10 mouse cellular contexts compared by ENCODE assay signal in the genomic region with DNA sequence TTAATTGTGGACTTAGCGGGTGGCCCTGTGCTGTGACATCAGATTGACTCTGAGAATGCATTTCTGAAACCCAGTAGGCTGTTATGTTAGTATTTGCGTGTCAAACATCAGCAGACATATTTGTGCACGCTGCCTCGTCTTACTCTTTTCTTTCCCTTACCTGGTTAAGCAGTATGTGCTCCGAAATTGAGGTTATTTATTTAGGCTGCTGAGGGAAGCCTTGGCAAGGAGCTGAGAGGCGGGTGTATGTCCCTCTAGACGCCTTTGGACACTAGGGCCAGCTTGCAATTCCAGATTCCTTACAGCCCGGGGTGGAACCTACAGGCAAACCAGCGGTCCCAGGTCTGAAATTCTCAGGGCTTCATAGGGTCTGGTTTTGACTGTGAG. TPM values are rescaled to one million over a fixed set of nuclear protein-coding genes. Genes with fewer than 3 reads are reported as not detected.
A peak's percentile ranks its signal among the peaks of the same experiment; 100 is the strongest.
DNase-seq lines count a peak whose midpoint lies in the region; ATAC-seq lines count a peak whose summit lies in the region.
"Had no signal": no experiment of that assay in that cellular context is flagged by ENCODE, and none has a peak within 500 bp of the region (broad histone marks: within the 10 kb centered on the region; RNA-seq: fewer than 3 reads in every experiment).

No protein-coding gene starts in this region.

- H3K4me3 ChIP-seq in embryonic facial prominence, embryonic 11.5 days (ENCODE audit: low read depth, low read length): peak overlapping the region; percentile 79
- peak overlapping the region; percentile 52 for H3K4me3 ChIP-seq in hindbrain, embryonic 16.5 days (ENCODE audit: low read length)
- peak overlapping the region; percentile 62 for H3K4me3 ChIP-seq in midbrain, embryonic 16.5 days (ENCODE audit: low read depth, low read length)

- H3K4me2 ChIP-seq in embryonic facial prominence, embryonic 11.5 days (ENCODE audit: low read depth, low read length): peak overlapping the region; percentile 90
- peak overlapping the region; percentile 63 for H3K4me2 ChIP-seq in hindbrain, embryonic 16.5 days (ENCODE audit: low read length)
- peak overlapping the region; percentile 65 for H3K4me2 ChIP-seq in midbrain, embryonic 16.5 days (ENCODE audit: low read length)

- H3K9me3 ChIP-seq in embryonic facial prominence, embryonic 11.5 days (replicated peaks; ENCODE audit: control insufficient read depth, low read length): no peaks in the 10 kb centered on the region
- no peaks in the 10 kb centered on the region for H3K9me3 ChIP-seq in hindbrain, embryonic 16.5 days (ENCODE audit: control insufficient read depth, low read length)
- H3K9me3 ChIP-seq in midbrain, embryonic 16.5 days (replicated peaks; ENCODE audit: control insufficient read depth, low read length, poor library complexity, severe bottlenecking): no peaks in the 10 kb centered on the region

- H3K4me1 ChIP-seq in embryonic facial prominence, embryonic 11.5 days (ENCODE audit: control insufficient read depth, insufficient read depth, low read length): peaks cover 13% of the 10 kb centered on the region
- peaks cover 30% of the 10 kb centered on the region for H3K4me1 ChIP-seq in hindbrain, embryonic 16.5 days (ENCODE audit: control insufficient read depth, insufficient read depth, low read depth, low read length)
- H3K4me1 ChIP-seq in midbrain, embryonic 16.5 days (ENCODE audit: control insufficient read depth, insufficient read depth, low read length): peaks cover 23% of the 10 kb centered on the region

- H3K27me3 ChIP-seq in embryonic facial prominence, embryonic 11.5 days (ENCODE audit: control insufficient read depth, insufficient read depth, low read length): no peaks in the 10 kb centered on the region
- H3K27me3 ChIP-seq in hindbrain, embryonic 16.5 days (replicated peaks; ENCODE audit: control insufficient read depth, insufficient read depth, low read length): peaks cover 29% of the 10 kb centered on the region
- H3K27me3 ChIP-seq in midbrain, embryonic 16.5 days (ENCODE audit: control insufficient read depth, insufficient read depth, low read depth, low read length): no peaks in the 10 kb centered on the region

- intact Hi-C loops in heart, postnatal 25 days (cut with DNase I): loop anchor here (10.0 kb wide), 1 partner anchor 410 kb away; no protein-coding TSS in a partner anchor

- ATAC-seq in embryonic facial prominence, embryonic 11.5 days (replicated peaks; ENCODE audit: insufficient number of reproducible peaks, low FRiP score, low TSS enrichment, low read depth): no peak
- ATAC-seq in hindbrain, embryonic 16.5 days: no peak
- ATAC-seq in midbrain, embryonic 16.5 days: no peak

- peak overlapping the region; percentile 28; the same call in 1 of the 2 replicates for H3K27ac ChIP-seq in embryonic facial prominence, embryonic 11.5 days (replicated peaks; ENCODE audit: low read depth, low read length)
- no peak overlapping the region; the same call in 1 of the 2 replicates for H3K27ac ChIP-seq in hindbrain, embryonic 16.5 days (ENCODE audit: low read depth, low read length)
- peak overlapping the region; percentile 98 for H3K27ac ChIP-seq in midbrain, embryonic 16.5 days (ENCODE audit: low read length)

- peak overlapping the region; percentile 99 for H3K9ac ChIP-seq in embryonic facial prominence, embryonic 11.5 days (replicated peaks; ENCODE audit: low read length)
- H3K9ac ChIP-seq in hindbrain, embryonic 16.5 days (ENCODE audit: low read depth, low read length): peak overlapping the region; percentile 13
- peak overlapping the region; percentile 93 for H3K9ac ChIP-seq in midbrain, embryonic 16.5 days (ENCODE audit: low read depth, low read length)

- 4% methylated on average over 9 of the region's 9 CpGs for WGBS in embryonic facial prominence, embryonic 11.5 days
- WGBS in hindbrain, embryonic 16.5 days: 15% methylated on average over 9 of the region's 9 CpGs
- WGBS in midbrain, embryonic 16.5 days: 9% methylated on average over 9 of the region's 9 CpGs

- H3K36me3 ChIP-seq in embryonic facial prominence, embryonic 11.5 days (replicated peaks; ENCODE audit: control insufficient read depth, insufficient read depth, low read depth, low read length): no peaks in the 10 kb centered on the region
- H3K36me3 ChIP-seq in hindbrain, embryonic 16.5 days (ENCODE audit: control insufficient read depth, insufficient read depth, low read length): no peaks in the 10 kb centered on the region
- H3K36me3 ChIP-seq in midbrain, embryonic 16.5 days (ENCODE audit: control insufficient read depth, insufficient read depth, low read length): no peaks in the 10 kb centered on the region

- DNase-seq in heart, adult 8-10 months (ENCODE audit: low spot score): peak; percentile 23
- no peak for DNase-seq in heart, postnatal 25 days (ENCODE audit: low spot score)
- no peak for DNase-seq in embryonic facial prominence, embryonic 11.5 days (ENCODE audit: low spot score)
- DNase-seq in thymus, postnatal 10 days (ENCODE audit: low spot score in 2 of 2): no peak
- no peak for DNase-seq in adrenal gland, postnatal 14 days
- no peak for DNase-seq in left cerebral cortex, adult 8-10 months (ENCODE audit: low spot score in 2 of 2)
- DNase-seq: kidney, adult 2 months; right cerebral cortex, postnatal 14 days had no signal

RNA-seq across cellular contexts. Expression of gene Tcf7l2, which starts 3.6 kb away (rescaled TPM):
- total RNA-seq in heart, adult 8-10 months (2022): 10 to 100 TPM in 3 of 4 experiments, 1 to 10 TPM in 1; 10.0 to 14.7 (median 12.3) TPM
- 10 to 100 TPM; 14.6 to 14.7 TPM for total RNA-seq in heart, postnatal 25 days (2021)
- polyA plus RNA-seq in embryonic facial prominence, embryonic 11.5 days (2014; fragmentation: Nextera tagmentation; extraction: Ambion mirVana): 107 and 111 TPM in 2 replicates
- polyA plus RNA-seq in hindbrain, embryonic 16.5 days (2015; fragmentation: Nextera tagmentation; extraction: Ambion mirVana): 27.0 and 38.2 TPM in 2 replicates
- 824 and 1,080 TPM in 2 replicates for polyA plus RNA-seq in midbrain, embryonic 16.5 days (2015; fragmentation: Nextera tagmentation; extraction: Ambion mirVana)
- total RNA-seq in adrenal gland, postnatal 14 days (2021): 26.6 and 29.7 TPM in 2 replicates
- total RNA-seq in left cerebral cortex, adult 8-10 months (2022): 10 to 100 TPM in 3 of 4 experiments, 1 to 10 TPM in 1; 9.6 to 12.4 (median 11.5) TPM

Comparison
In these comparisons a context has a peak if more than half of its experiments do, and no peak if none do; other contexts are left out.
1. H3K9ac ChIP-seq: peak in every context shown above with its lines; median percentile 99 in embryonic facial prominence, embryonic 11.5 days; 93 in midbrain, embryonic 16.5 days; 13 in hindbrain, embryonic 16.5 days.